Mouse (Mus musculus) neural tube, embryonic 11.5 days (tissue): ENCODE results near the gene Lrrk1. TPM values are rescaled to one million over a fixed set of nuclear protein-coding genes. Genes with fewer than 3 reads are reported as not detected.

Source experiments
- ATAC-seq: fragments of 200-750 bp; cut with Nextera tagmentation; 2 replicates; pipeline ENCODE4 v1.8.0; 2017; ENCODE audit warnings: moderate number of reproducible peaks, mild to moderate bottlenecking, moderate TSS enrichment, moderate library complexity; ENCODE audit not compliant: insufficient read depth, low FRiP score, low TSS enrichment
- DNase-seq: peaks from one replicate; pipeline ENCODE4 v3.0.0-alpha.2; 2015; ENCODE audit warnings: low spot score
- H3K27ac ChIP-seq: fragments of 300-500 bp; sonication (generic); 2 replicates; pipeline ENCODE4 v1.5.1; 2014; ENCODE audit warnings: low read depth, mild to moderate bottlenecking, low read length
- H3K27me3 ChIP-seq: fragments of 300-500 bp; sonication (generic); 2 replicates; pipeline ENCODE4 v1.6.1; 2014; ENCODE audit warnings: mild to moderate bottlenecking, low read length, mixed read lengths; ENCODE audit not compliant: control insufficient read depth, insufficient read depth
- H3K36me3 ChIP-seq: fragments of 300-500 bp; sonication (generic); 2 replicates; pipeline ENCODE4 v1.6.1; 2014; ENCODE audit warnings: mild to moderate bottlenecking, low read length, moderate library complexity, mixed read lengths; ENCODE audit not compliant: control insufficient read depth, insufficient read depth
- H3K4me1 ChIP-seq: fragments of 300-500 bp; sonication (generic); 2 replicates; pipeline ENCODE4 v1.6.1; 2014; ENCODE audit warnings: low read length, mixed read lengths; ENCODE audit not compliant: control insufficient read depth, insufficient read depth
- H3K4me2 ChIP-seq: fragments of 300-500 bp; sonication (generic); 2 replicates; pipeline ENCODE4 v1.6.1; 2014; ENCODE audit warnings: low read depth, mild to moderate bottlenecking, moderate library complexity
- H3K4me3 ChIP-seq: fragments of 300-500 bp; sonication (generic); 2 replicates; pipeline ENCODE4 v1.5.1; 2014; ENCODE audit warnings: low read depth, low read length
- H3K9ac ChIP-seq: fragments of 300-500 bp; sonication (generic); 2 replicates; pipeline ENCODE4 v1.6.1; 2014; ENCODE audit warnings: mild to moderate bottlenecking, low read length
- H3K9me3 ChIP-seq: fragments of 300-500 bp; sonication (generic); 2 replicates; pipeline ENCODE4 v1.6.1; 2016; ENCODE audit warnings: low read length; ENCODE audit not compliant: control insufficient read depth
- WGBS: fragments of 180-500 bp; shearing (Covaris S2); extraction: QIAGEN DNeasy Blood & Tissue Kit; methylation state at CpG from one replicate; pipeline ENCODE4 v1.1.7; 2014; 5-methylcytosine and 5-hydroxymethylcytosine counted together
- polyA plus RNA-seq: library from polyadenylated mRNA; unstranded; fragments of >200 nt; fragmentation: Nextera tagmentation; extraction: Ambion mirVana; gene quantifications from 2 replicates; pipeline ENCODE4 v1.2.1, GENCODE M21; 2014

The Lrrk1 gene
- polyA plus RNA-seq, 1 experiment from 2014 or later: 7.0 TPM

DNA sequence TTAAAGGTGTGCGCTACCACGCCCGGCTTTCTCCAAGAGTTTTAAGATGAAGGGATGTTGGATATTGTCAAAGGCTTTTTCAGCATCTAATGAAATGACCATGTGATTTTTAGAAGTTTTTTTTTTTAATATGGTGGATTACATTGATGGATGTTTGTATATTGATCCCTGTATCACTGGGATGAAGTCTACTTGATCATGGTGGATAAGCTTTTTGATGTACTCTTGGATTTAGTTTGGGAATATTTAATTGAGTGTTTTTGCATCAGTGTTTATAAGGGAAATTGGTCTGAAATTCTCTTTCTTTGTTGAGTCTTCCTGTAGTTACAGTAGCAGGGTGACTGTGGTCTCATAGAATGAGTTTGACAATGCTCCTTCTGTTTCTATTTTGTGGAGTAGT lies 150.0 kb downstream of the Lrrk1 start:
- Histone ChIP-seq H3K27ac (no peak overlapping the region), H3K4me2 (no peak overlapping the region), H3K9ac (no peak overlapping the region), H3K4me3 (no peak overlapping the region), H3K36me3 (no peaks in the 10 kb centered on the region; the same call in 1 of the 2 replicates), H3K27me3 (no peaks in the 10 kb centered on the region), H3K4me1 (0 out of 2 replicates have a peak, but pooled peaks cover 4% of the 10 kb centered on the region), H3K9me3 (no peaks in the 10 kb centered on the region)
- no peak for DNase-seq
- no peak for ATAC-seq
- 95% methylated on average over 3 of the region's 3 CpGs for WGBS

DNA sequence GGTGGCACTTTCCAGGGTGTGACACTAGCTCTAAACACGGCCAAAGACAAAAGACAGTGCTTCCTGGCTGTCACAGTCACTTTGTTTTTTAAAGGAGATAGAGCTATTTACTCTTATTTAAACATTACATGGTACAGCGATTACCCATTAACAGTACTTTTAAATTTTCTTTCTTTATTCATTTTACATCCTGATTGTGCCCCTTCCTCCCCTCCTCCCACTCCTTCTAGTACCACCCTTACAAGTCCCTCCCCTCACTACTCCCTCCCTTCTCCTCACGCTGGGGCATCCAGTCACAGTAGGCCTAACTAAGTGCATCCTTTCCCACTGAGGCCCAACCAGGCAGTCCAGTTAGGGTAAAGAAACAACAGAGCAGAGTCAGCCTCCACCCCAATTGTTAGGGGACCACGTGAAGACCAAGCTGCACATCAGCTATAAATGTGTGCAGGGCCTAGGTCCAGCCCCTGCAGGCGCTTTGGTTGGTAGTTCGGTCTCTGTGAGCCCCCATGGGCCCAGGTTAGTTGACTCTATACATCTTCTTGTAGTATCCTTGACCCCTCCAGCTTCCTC lies 154.1 kb downstream of the Lrrk1 start:
- no peak overlapping the region for H3K27ac ChIP-seq
- DNase-seq (no peak), ATAC-seq (no peak)
- H3K4me1 ChIP-seq: peaks cover 28% of the 10 kb centered on the region
- H3K27me3 ChIP-seq: no peaks in the 10 kb centered on the region
- H3K36me3 ChIP-seq: no peaks in the 10 kb centered on the region
- no peak overlapping the region for H3K4me3 ChIP-seq
- no peak overlapping the region for H3K9ac ChIP-seq
- H3K9me3 ChIP-seq: no peaks in the 10 kb centered on the region
- H3K4me2 ChIP-seq: no peak overlapping the region
- 74% methylated on average over 6 of the region's 6 CpGs for WGBS

DNA sequence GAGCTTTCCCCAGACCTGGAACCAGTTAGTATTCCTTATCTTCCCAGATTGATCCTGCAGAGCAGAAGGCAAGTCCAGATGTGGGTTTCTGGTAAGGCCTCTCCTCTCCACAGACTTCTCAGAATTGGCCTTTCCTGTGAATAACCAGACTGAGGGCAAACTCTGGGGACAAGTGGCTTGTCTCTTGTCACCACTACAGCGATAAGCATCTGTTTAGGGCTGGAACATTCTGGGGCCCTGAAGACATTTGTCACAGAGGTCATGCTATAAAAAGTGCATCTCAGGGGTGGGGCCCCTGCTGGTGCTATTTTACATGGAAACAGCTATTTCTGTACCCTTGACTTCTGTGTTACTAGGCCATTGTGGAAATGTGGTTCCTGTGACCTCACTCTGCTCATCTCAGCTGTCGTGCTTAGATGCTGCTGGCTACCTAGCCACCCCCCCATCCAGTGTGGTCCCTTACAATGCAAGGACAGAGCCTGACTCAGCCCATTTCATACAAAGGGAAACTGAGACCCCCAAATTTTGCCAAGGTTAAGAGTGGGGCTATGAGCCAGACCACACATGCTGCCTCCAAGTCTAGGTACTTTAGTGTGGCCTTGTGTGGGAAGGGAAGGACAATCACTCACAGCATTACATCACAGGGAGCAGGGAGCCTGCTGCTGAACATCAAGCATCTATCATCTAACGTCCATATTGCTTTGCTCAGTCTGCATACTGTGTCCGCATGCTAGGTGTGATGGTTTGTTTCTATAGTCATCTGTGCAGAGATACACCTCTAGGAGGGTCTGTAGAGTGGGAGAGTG lies 154.8 kb downstream of the Lrrk1 start:
- WGBS: 83% methylated on average over 4 of the region's 4 CpGs

DNA sequence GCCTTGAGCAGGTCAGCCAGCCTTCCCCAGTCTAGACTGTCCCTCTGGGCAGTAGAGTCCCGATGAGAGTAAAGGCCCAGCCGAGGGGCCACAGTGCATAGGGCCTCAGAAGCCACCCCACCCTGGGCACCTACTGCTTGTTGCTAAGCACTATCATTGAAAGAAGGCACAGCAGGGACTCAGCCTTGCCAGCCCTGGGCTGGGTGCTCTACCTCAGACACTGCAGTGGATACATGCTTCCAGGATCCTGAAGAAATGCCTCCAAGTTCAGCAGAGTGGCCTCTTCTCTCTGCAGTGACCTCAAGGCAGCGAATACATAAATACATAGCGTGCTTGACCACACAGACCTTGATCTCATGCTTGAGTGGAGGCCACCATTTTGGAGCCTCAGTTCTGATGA lies 156.3 kb downstream of the Lrrk1 start:
- no peaks in the 10 kb centered on the region for H3K27me3 ChIP-seq
- H3K9ac ChIP-seq: no peak overlapping the region
- 74% methylated on average over 4 of the region's 4 CpGs for WGBS
- H3K9me3 ChIP-seq: no peaks in the 10 kb centered on the region
- H3K27ac ChIP-seq: peak overlapping the region; percentile 81
- no peaks in the 10 kb centered on the region for H3K36me3 ChIP-seq
- DNase-seq: no peak
- H3K4me2 ChIP-seq: no peak overlapping the region
- peaks cover 31% of the 10 kb centered on the region for H3K4me1 ChIP-seq
- ATAC-seq: no peak
- no peak overlapping the region for H3K4me3 ChIP-seq

More for the DNA sequence above, 154.8 kb downstream of the Lrrk1 start:
- Histone ChIP-seq H3K4me1 (peaks cover 28% of the 10 kb centered on the region), H3K9me3 (no peaks in the 10 kb centered on the region), H3K4me3 (no peak overlapping the region), H3K27ac (no peak overlapping the region), H3K4me2 (no peak overlapping the region), H3K27me3 (no peaks in the 10 kb centered on the region), H3K36me3 (no peaks in the 10 kb centered on the region), H3K9ac (no peak overlapping the region)
- no peak for DNase-seq
- ATAC-seq: no peak

DNA sequence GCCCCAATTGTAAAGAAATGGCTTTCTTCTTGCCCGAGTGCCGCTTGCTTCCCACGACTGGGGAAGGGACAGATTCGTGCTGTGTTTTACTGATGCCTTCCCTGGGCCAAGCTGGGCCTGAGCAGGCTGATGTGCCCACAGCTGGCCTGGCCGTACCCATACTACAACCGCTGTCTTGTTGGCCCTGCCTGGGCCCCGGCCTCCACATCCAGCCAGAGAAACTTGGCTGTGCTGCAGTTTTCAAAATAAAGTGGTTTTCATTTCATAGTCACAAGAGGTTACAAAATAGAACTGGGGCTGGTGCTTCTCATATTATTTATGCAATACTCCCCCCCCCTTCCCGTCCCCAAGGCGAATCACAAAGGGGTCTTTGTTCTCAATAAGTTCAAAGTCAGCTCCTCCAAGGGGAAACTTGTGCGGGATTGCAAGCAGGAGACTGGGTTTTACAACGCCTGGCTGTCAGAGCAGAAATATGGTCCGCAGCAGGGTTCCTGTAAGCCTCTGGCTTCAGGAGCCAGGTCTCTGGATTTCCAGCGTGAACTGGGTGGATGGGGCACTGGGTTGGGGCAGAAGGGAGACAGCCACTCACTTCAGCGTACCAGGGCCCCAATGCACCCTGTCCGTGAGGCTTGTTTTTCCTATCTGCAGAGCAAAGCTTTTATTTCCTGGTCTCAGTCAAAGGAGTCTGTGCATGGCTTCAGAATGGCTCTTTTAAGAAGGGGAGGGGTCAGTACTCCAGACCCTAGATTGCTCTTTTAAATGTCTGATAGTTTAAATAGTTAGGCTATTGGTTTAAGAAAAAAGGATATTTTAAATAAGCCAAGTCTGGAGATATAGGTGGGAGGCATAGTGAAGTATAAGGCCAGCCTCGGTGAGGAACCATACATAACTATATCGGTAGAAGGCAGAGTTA lies 157.3 kb downstream of the Lrrk1 start:
- no peak overlapping the region for H3K4me2 ChIP-seq
- H3K36me3 ChIP-seq: no peaks in the 10 kb centered on the region
- peak overlapping the region; percentile 94 for H3K27ac ChIP-seq
- peaks cover 31% of the 10 kb centered on the region for H3K4me1 ChIP-seq
- peak overlapping the region; percentile 30 for H3K9ac ChIP-seq
- peak; percentile 83 for ATAC-seq
- H3K9me3 ChIP-seq: no peaks in the 10 kb centered on the region
- peak; percentile 79 for DNase-seq
- no peak overlapping the region for H3K4me3 ChIP-seq
- H3K27me3 ChIP-seq: no peaks in the 10 kb centered on the region
- WGBS: 13% methylated on average over 17 of the region's 17 CpGs

DNA sequence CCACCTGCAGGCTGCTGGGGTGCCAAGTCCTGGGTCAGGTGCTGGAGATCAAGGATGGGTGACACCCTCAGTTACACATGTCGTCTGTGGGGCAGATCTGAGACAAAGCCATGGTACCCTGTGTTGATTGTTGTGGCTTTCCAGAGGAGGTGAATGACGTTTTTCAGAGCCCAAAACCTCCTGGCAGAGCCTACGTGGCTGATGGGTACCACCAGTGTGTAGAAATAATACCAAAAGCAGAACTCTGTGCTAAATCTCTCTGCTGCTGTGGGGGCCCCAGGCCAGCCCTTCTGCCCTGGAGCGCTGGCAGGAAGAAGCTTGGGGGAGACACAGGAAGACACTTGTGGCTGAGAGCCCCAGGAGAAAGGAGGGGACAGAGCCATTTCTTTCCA lies 157.9 kb downstream of the Lrrk1 start:
- WGBS: 34% methylated on average over 4 of the region's 4 CpGs
- Histone ChIP-seq H3K4me2 (no peak overlapping the region), H3K9ac (peak overlapping the region; percentile 39)

DNA sequence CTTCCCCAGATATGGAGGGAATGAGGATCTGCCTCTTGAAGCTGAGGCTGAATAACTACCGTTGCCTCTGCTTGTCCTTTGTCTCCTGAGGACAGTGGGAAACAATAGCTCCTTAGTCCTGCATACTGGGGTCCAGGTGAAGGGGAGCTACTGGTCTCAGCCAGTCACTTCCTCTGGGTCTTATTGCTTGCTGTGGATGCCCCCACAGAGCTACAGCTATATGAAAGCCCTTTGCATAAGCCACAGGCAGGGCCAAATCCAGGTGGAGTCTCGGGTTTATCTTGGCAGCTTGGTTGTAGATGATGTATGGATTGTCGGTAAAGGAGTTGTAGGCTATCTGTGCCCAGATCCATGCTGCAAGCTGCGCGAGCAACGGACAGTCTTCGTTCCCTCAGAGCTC lies 158.7 kb downstream of the Lrrk1 start:
- Histone ChIP-seq H3K9me3 (no peaks in the 10 kb centered on the region), H3K4me2 (no peak overlapping the region), H3K36me3 (no peaks in the 10 kb centered on the region), H3K27ac (peak overlapping the region; percentile 94), H3K4me3 (no peak overlapping the region), H3K4me1 (peaks cover 31% of the 10 kb centered on the region), H3K27me3 (no peaks in the 10 kb centered on the region), H3K9ac (no peak overlapping the region)
- no peak for DNase-seq
- WGBS: 69% methylated on average over 7 of the region's 7 CpGs
- ATAC-seq: no peak

More for the DNA sequence above, 157.9 kb downstream of the Lrrk1 start:
- Histone ChIP-seq H3K9me3 (no peaks in the 10 kb centered on the region), H3K36me3 (no peaks in the 10 kb centered on the region), H3K4me1 (peaks cover 31% of the 10 kb centered on the region), H3K27ac (peak overlapping the region; percentile 94), H3K27me3 (no peaks in the 10 kb centered on the region), H3K4me3 (no peak overlapping the region)
- no peak for DNase-seq
- 0 out of 2 replicates have a peak, but pooled peaks have one; percentile 1 for ATAC-seq

DNA sequence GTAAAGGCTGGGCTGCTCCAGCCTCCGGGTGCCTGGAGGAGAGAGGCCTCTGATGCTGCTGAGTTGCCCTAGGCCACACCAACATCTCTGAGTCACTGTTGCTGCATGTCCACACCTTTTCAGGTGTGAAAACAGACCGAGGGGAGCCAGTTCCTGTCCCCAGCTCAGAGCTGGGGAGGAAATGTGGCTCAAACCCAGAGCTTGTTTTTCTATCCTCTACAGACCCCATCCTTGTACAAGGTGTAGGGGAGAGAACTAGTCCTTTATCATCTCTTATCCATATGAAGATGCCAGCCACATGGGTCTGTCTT lies 159.6 kb downstream of the Lrrk1 start:
- H3K36me3 ChIP-seq: no peaks in the 10 kb centered on the region
- no peak overlapping the region for H3K9ac ChIP-seq
- WGBS: 75% methylated on average over 2 of the region's 2 CpGs
- ATAC-seq (no peak), DNase-seq (no peak)
- H3K27me3 ChIP-seq: no peaks in the 10 kb centered on the region
- peaks cover 30% of the 10 kb centered on the region for H3K4me1 ChIP-seq
- H3K27ac ChIP-seq: no peak overlapping the region
- no peaks in the 10 kb centered on the region for H3K9me3 ChIP-seq
- H3K4me2 ChIP-seq: no peak overlapping the region
- no peak overlapping the region for H3K4me3 ChIP-seq
